Mouse (Mus musculus): ENCODE data around the gene Hepacam. TPM values are rescaled to one million over a fixed set of nuclear protein-coding genes. Genes with fewer than 3 reads are reported as not detected.

The Hepacam gene
- polyA plus RNA-seq, 1 experiment, result 10.8 TPM

- DNase-seq (ENCODE audit: low read depth), result no peak
- no peak for TF ChIP-seq CTCF (IDR thresholded peaks at IDR 0.05; ENCODE audit: borderline replicate concordance, extremely low read depth, insufficient read depth, insufficient read length)
- no peak for TF ChIP-seq POLR2A (IDR thresholded peaks at IDR 0.05; ENCODE audit: borderline replicate concordance, extremely low read depth, insufficient read depth, insufficient read length, poor library complexity, severe bottlenecking)
Observed at GRCm38 (mm10) chr9:37390891-37391290, 23.7 kb downstream of the Hepacam start.

DNA sequence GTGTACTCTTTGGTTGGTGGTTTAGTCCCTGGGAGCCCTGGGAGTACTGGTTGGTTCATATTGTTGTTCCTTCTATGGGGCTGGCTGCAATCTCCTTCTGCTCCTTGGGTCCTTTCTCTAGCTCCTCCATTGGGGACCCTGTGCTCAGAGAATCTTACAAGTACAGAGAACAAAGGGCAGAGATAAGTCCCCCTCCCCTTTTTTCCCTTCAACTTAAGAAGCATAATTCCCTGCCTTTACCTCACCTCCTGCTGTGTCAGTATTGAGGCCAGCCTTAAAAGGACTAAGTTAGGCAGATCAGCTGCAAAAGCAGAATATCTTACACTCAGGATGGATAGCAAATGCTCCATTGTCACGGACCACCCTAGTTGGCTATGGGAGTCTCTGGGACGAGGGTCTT lies 24.9 kb downstream of the Hepacam start:
- TF ChIP-seq CTCF (IDR thresholded peaks at IDR 0.05; ENCODE audit: borderline replicate concordance, extremely low read depth, insufficient read depth, insufficient read length) (no peak), POLR2A (IDR thresholded peaks at IDR 0.05; ENCODE audit: borderline replicate concordance, extremely low read depth, insufficient read depth, insufficient read length, poor library complexity, severe bottlenecking) (no peak)
- DNase-seq (ENCODE audit: low read depth), result no peak

DNA sequence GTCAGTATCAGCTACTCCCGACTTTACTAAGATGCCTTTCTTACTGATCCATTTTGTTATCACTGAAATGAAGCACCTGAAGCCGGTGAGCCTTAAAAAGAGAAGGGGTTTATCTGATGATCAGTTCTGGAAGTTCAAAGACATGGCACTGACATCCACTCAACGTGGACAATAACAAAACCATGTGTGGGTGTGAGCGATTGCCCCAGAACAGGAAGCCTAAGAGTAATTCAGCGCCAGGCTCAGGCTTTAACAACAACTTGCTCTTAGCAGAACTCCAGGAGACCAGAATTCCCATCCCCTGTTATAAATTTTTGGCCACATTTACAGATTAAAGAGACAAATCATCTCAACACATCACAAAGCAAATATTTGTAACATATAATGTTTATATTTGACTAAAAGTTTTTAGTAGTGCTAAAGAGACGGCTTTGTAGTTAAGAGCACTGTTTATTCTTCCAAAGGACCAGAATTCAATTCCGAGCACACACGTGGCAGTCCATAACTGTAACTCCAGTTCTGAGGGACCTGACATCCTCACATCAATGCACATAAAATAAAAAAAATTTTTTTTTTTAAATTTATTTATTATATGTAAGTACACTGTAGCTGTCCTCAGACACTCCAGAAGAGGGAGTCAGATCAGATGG lies 26.5 kb downstream of the Hepacam start:
- no peak for TF ChIP-seq CTCF (IDR thresholded peaks at IDR 0.05; ENCODE audit: borderline replicate concordance, extremely low read depth, insufficient read depth, insufficient read length)
- TF ChIP-seq POLR2A (IDR thresholded peaks at IDR 0.05; ENCODE audit: borderline replicate concordance, extremely low read depth, insufficient read depth, insufficient read length, poor library complexity, severe bottlenecking), result no peak
- DNase-seq (ENCODE audit: low read depth), result no peak

- no peak for TF ChIP-seq CTCF (IDR thresholded peaks at IDR 0.05; ENCODE audit: borderline replicate concordance, extremely low read depth, insufficient read depth, insufficient read length)
- TF ChIP-seq POLR2A (IDR thresholded peaks at IDR 0.05; ENCODE audit: borderline replicate concordance, extremely low read depth, insufficient read depth, insufficient read length, poor library complexity, severe bottlenecking), result no peak
- DNase-seq (ENCODE audit: low read depth), result no peak
Observed at GRCm38 (mm10) chr9:37400585-37400984, 33.4 kb downstream of the Hepacam start.

DNA sequence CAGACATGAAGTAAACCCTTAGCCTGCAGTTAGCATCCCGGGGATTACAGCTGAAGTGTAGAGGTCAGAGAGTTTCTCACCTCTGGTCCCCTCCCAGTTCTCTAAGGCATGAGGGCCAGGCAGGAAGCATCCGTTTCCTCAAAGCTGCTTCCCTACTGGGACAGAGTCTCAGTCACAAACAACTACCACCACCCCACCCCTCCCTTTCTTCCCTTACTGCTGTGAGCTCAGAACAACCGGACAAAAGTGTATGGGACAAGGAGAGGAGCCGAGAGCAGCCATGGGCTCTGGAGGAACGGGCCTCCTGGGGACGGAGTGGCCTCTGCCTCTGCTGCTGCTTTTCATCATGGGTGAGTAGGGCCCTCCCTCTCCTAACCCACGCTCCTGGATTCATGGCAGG lies 34.7 kb downstream of the Hepacam start, which contains the start of gene Robo4:
Robo4 (plus strand) TSS at position 96 of the 400 bp plus-strand sequence.
- TF ChIP-seq POLR2A (IDR thresholded peaks at IDR 0.05; ENCODE audit: borderline replicate concordance, extremely low read depth, insufficient read depth, insufficient read length, poor library complexity, severe bottlenecking) (no peak), CTCF (IDR thresholded peaks at IDR 0.05; ENCODE audit: borderline replicate concordance, extremely low read depth, insufficient read depth, insufficient read length) (no peak)
- DNase-seq (ENCODE audit: low read depth), result peak; percentile 9

GRCm38 (mm10) chr9:37402501-37402900 lies 35.4 kb downstream of the Hepacam start:
- no peak for DNase-seq (ENCODE audit: low read depth)
- no peak for TF ChIP-seq POLR2A (IDR thresholded peaks at IDR 0.05; ENCODE audit: borderline replicate concordance, extremely low read depth, insufficient read depth, insufficient read length, poor library complexity, severe bottlenecking)
- TF ChIP-seq CTCF (IDR thresholded peaks at IDR 0.05; ENCODE audit: borderline replicate concordance, extremely low read depth, insufficient read depth, insufficient read length), result no peak

DNA sequence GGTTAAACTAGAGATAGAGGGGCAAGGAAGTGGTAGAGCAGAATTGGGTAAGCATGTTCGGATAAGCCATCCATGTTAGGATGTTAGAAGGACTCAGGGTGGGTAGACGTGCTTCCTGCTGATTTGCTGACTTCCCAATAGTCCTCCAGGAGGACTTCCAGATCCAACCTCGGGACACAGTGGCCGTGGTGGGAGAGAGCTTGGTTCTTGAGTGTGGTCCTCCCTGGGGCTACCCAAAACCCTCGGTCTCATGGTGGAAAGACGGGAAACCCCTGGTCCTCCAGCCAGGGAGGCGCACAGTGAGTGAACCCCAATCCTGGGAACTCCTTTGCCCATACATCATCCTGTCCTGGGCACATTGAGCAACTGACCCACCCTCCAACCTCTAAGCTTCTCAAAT lies 35.9 kb downstream of the Hepacam start:
- DNase-seq (ENCODE audit: low read depth), result no peak
- TF ChIP-seq POLR2A (IDR thresholded peaks at IDR 0.05; ENCODE audit: borderline replicate concordance, extremely low read depth, insufficient read depth, insufficient read length, poor library complexity, severe bottlenecking) (no peak), CTCF (IDR thresholded peaks at IDR 0.05; ENCODE audit: borderline replicate concordance, extremely low read depth, insufficient read depth, insufficient read length) (no peak)

- peak; percentile 60 for DNase-seq (ENCODE audit: low read depth)
Observed at GRCm38 (mm10) chr9:37406372-37406771, 39.2 kb downstream of the Hepacam start.

GRCm38 (mm10) chr9:37407850-37408502 lies 40.8 kb downstream of the Hepacam start:
- TF ChIP-seq POLR2A (IDR thresholded peaks at IDR 0.05; ENCODE audit: borderline replicate concordance, extremely low read depth, insufficient read depth, insufficient read length, poor library complexity, severe bottlenecking), result no peak
- peak; percentile 60 for TF ChIP-seq CTCF (IDR thresholded peaks at IDR 0.05; ENCODE audit: borderline replicate concordance, extremely low read depth, insufficient read depth, insufficient read length)
- DNase-seq (ENCODE audit: low read depth), result peak; percentile 57

More at GRCm38 (mm10) chr9:37406372-37406771, 39.2 kb downstream of the Hepacam start:
- TF ChIP-seq CTCF (IDR thresholded peaks at IDR 0.05; ENCODE audit: borderline replicate concordance, extremely low read depth, insufficient read depth, insufficient read length), result peak; percentile 69; the same call in 1 of the 2 replicates
- TF ChIP-seq POLR2A (IDR thresholded peaks at IDR 0.05; ENCODE audit: borderline replicate concordance, extremely low read depth, insufficient read depth, insufficient read length, poor library complexity, severe bottlenecking), result no peak

DNA sequence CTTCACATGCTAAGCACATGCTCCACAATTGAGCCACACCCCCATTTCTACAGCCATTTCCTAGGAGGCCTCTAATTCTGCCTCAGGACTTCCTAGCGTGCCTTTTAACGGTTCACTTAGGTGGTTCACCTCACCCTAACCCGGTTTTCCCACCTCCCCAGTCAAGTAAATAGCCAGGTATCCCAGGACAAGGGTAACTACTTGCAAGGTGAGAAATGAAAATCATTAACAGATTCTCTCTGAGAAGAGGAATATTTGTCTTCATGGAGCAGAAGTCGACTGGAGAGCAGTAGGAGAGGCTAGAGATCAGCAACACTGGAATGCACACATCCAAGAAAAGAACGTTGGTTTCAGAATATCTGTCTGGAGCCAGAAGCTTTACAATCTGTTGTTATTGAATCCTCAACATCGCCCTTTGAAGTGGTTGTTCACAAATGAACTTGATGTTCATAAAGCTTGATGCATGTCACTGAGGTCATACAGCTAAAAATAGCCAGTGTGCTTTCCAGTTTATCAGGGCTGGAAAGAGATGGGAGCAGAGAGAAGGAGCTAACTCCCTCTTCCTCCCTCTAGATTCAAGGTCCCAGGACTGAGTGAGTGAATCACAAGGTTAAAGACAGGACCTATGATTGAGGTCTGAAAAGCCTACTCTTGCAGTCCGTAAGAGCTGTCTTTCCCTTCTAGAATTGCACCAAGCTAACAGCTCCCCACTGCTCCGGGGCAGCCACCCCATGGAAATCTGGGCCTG lies 42.7 kb downstream of the Hepacam start:
- no peak for DNase-seq (ENCODE audit: low read depth)
- TF ChIP-seq CTCF (IDR thresholded peaks at IDR 0.05; ENCODE audit: borderline replicate concordance, extremely low read depth, insufficient read depth, insufficient read length) (no peak), POLR2A (IDR thresholded peaks at IDR 0.05; ENCODE audit: borderline replicate concordance, extremely low read depth, insufficient read depth, insufficient read length, poor library complexity, severe bottlenecking) (no peak)

GRCm38 (mm10) chr9:37412989-37413388 lies 45.8 kb downstream of the Hepacam start:
- DNase-seq (ENCODE audit: low read depth), result no peak

More at GRCm38 (mm10) chr9:37412989-37413388, 45.8 kb downstream of the Hepacam start:
- TF ChIP-seq POLR2A (IDR thresholded peaks at IDR 0.05; ENCODE audit: borderline replicate concordance, extremely low read depth, insufficient read depth, insufficient read length, poor library complexity, severe bottlenecking) (no peak), CTCF (IDR thresholded peaks at IDR 0.05; ENCODE audit: borderline replicate concordance, extremely low read depth, insufficient read depth, insufficient read length) (no peak)
